Mouse (Mus musculus) neural tube, embryonic 14.5 days (tissue): ENCODE results near the gene Vmn1r210. TPM values are rescaled to one million over a fixed set of nuclear protein-coding genes. Genes with fewer than 3 reads are reported as not detected.
"Not testable (repeated sequence)": the region's sequence is repeated elsewhere in the genome, so short reads cannot be mapped to it uniquely, and the experiment has no call there.

Experiments used
- ATAC-seq: fragments of 200-750 bp; cut with Nextera tagmentation; 2 replicates; pipeline ENCODE4 v1.8.0; 2017; ENCODE audit warnings: low read depth, mild to moderate bottlenecking, moderate TSS enrichment, moderate library complexity
- H3K27ac ChIP-seq: fragments of 300-500 bp; sonication (generic); 2 replicates; pipeline ENCODE4 v1.5.1; 2014; ENCODE audit warnings: low read depth, mild to moderate bottlenecking, control low read depth, low read length, moderate library complexity, mixed read lengths
- H3K27me3 ChIP-seq: fragments of 300-500 bp; sonication (generic); 2 replicates; pipeline ENCODE4 v1.6.1; 2014; ENCODE audit warnings: low read length; ENCODE audit not compliant: control insufficient read depth, insufficient read depth
- H3K36me3 ChIP-seq: fragments of 300-500 bp; sonication (generic); 2 replicates; pipeline ENCODE4 v1.6.1; 2014; ENCODE audit warnings: low read length, mixed read lengths; ENCODE audit not compliant: control insufficient read depth, insufficient read depth
- H3K4me1 ChIP-seq: fragments of 300-500 bp; sonication (generic); 2 replicates; pipeline ENCODE4 v1.6.1; 2014; ENCODE audit warnings: low read length; ENCODE audit not compliant: control insufficient read depth, insufficient read depth
- H3K4me2 ChIP-seq: fragments of 300-500 bp; sonication (generic); 2 replicates; pipeline ENCODE4 v1.6.1; 2014; ENCODE audit warnings: mild to moderate bottlenecking, low read depth, low read length, control low read depth
- H3K4me3 ChIP-seq: fragments of 300-500 bp; sonication (generic); 2 replicates; pipeline ENCODE4 v1.5.1; 2014; ENCODE audit warnings: low read depth, low read length, control low read depth, mixed read lengths
- H3K9ac ChIP-seq: fragments of 300-500 bp; sonication (generic); replicated peaks from 2 replicates; pipeline ENCODE4 v1.6.1; 2014; ENCODE audit warnings: low read depth, mild to moderate bottlenecking, control low read depth, low read length, mixed read lengths
- H3K9me3 ChIP-seq: fragments of 300-500 bp; sonication (generic); 2 replicates; pipeline ENCODE4 v1.6.1; 2016; ENCODE audit warnings: low read length; ENCODE audit not compliant: control insufficient read depth
- WGBS: fragments of 180-500 bp; shearing (Covaris S2); extraction: QIAGEN DNeasy Blood & Tissue Kit; methylation state at CpG from one replicate; pipeline ENCODE4 v1.1.7; 2014; 5-methylcytosine and 5-hydroxymethylcytosine counted together
- polyA plus RNA-seq: library from polyadenylated mRNA; unstranded; fragments of >200 nt; fragmentation: Nextera tagmentation; extraction: Ambion mirVana; gene quantifications from 2 replicates; pipeline ENCODE4 v1.2.1, GENCODE M21; 2014

Gene Vmn1r210
- not detected in 2 replicates for polyA plus RNA-seq

GRCm38 (mm10) chr13:22831248-22831647 lies at the start of gene Vmn1r210:
Gene Vmn1r210, minus strand, starts transcription at chr13:22831348.
- no peak for ATAC-seq

GRCm38 (mm10) chr13:22879257-22879656 lies 48.1 kb upstream of the Vmn1r210 start:
- 97% methylated on average over 1 of the region's 1 CpGs for WGBS

More at GRCm38 (mm10) chr13:22831248-22831647, at the start of gene Vmn1r210:
- no peak within 1 kb of the TSS for H3K9ac ChIP-seq
- H3K4me2 ChIP-seq, result no peak within 1 kb of the TSS
- no peaks in the 10 kb centered on the region for H3K36me3 ChIP-seq
- no peak within 1 kb of the TSS for H3K27ac ChIP-seq
- H3K4me3 ChIP-seq, result no peak within 1 kb of the TSS
- WGBS, result 71% methylated on average over 4 of the region's 4 CpGs
- H3K9me3 ChIP-seq, result no peaks in the 10 kb centered on the region
- no peaks in the 10 kb centered on the region for H3K4me1 ChIP-seq
- H3K27me3 ChIP-seq, result no peaks in the 10 kb centered on the region

GRCm38 (mm10) chr13:22857461-22857860 lies 26.3 kb upstream of the Vmn1r210 start, which contains the start of gene Vmn1r211:
Gene Vmn1r211, minus strand, starts transcription at chr13:22857561.
- no peak within 1 kb of the TSS for H3K4me3 ChIP-seq
- H3K9ac ChIP-seq, result no peak within 1 kb of the TSS
- no peaks in the 10 kb centered on the region for H3K27me3 ChIP-seq
- H3K27ac ChIP-seq, result no peak within 1 kb of the TSS
- no peak for ATAC-seq
- H3K36me3 ChIP-seq, result no peaks in the 10 kb centered on the region
- 71% methylated on average over 1 of the region's 1 CpGs for WGBS
- no peaks in the 10 kb centered on the region for H3K4me1 ChIP-seq
- no peak within 1 kb of the TSS for H3K4me2 ChIP-seq
- no peaks in the 10 kb centered on the region for H3K9me3 ChIP-seq

More at GRCm38 (mm10) chr13:22879257-22879656, 48.1 kb upstream of the Vmn1r210 start:
- ATAC-seq, result no peak
- Histone ChIP-seq H3K4me2 (no peak overlapping the region), H3K27ac (no peak overlapping the region), H3K27me3 (no peaks in the 10 kb centered on the region), H3K9me3 (no peaks in the 10 kb centered on the region), H3K4me3 (no peak overlapping the region), H3K4me1 (no peaks in the 10 kb centered on the region), H3K9ac (no peak overlapping the region), H3K36me3 (no peaks in the 10 kb centered on the region)

GRCm38 (mm10) chr13:22854760-22855159 lies 23.6 kb upstream of the Vmn1r210 start:
- Histone ChIP-seq H3K27me3 (no peaks in the 10 kb centered on the region), H3K4me3 (no peak overlapping the region), H3K36me3 (no peaks in the 10 kb centered on the region), H3K4me1 (no peaks in the 10 kb centered on the region), H3K9ac (no peak overlapping the region), H3K9me3 (no peaks in the 10 kb centered on the region), H3K27ac (no peak overlapping the region), H3K4me2 (no peak overlapping the region)
- no peak for ATAC-seq
- WGBS, result 79% methylated on average over 4 of the region's 4 CpGs

GRCm38 (mm10) chr13:22846798-22847197 lies 15.7 kb upstream of the Vmn1r210 start:
- no peak for ATAC-seq
- Histone ChIP-seq H3K27ac (no peak overlapping the region), H3K9ac (no peak overlapping the region), H3K4me1 (no peaks in the 10 kb centered on the region), H3K9me3 (no peaks in the 10 kb centered on the region), H3K27me3 (no peaks in the 10 kb centered on the region), H3K4me3 (no peak overlapping the region), H3K4me2 (no peak overlapping the region), H3K36me3 (no peaks in the 10 kb centered on the region)
- 85% methylated on average over 1 of the region's 1 CpGs for WGBS

GRCm38 (mm10) chr13:22844304-22844703 lies 13.2 kb upstream of the Vmn1r210 start:
- H3K27me3 ChIP-seq, H3K36me3 ChIP-seq, H3K4me2 ChIP-seq, H3K4me3 ChIP-seq, H3K4me1 ChIP-seq, H3K9me3 ChIP-seq, H3K9ac ChIP-seq, H3K27ac ChIP-seq, ATAC-seq: not testable (repeated sequence)
- 48% methylated on average over 3 of the region's 3 CpGs for WGBS

- not testable (repeated sequence) for H3K4me2 ChIP-seq
These were observed 1.8 kb downstream of the Vmn1r210 start for GRCm38 (mm10) chr13:22829395-22829794.

GRCm38 (mm10) chr13:22821601-22822000 lies 9.5 kb downstream of the Vmn1r210 start:
- WGBS, result 93% methylated on average over 1 of the region's 1 CpGs
- not testable (repeated sequence) for H3K9ac ChIP-seq, H3K9me3 ChIP-seq, H3K27ac ChIP-seq, ATAC-seq, H3K27me3 ChIP-seq, H3K36me3 ChIP-seq, H3K4me3 ChIP-seq, H3K4me2 ChIP-seq, H3K4me1 ChIP-seq

More at GRCm38 (mm10) chr13:22829395-22829794, 1.8 kb downstream of the Vmn1r210 start:
- H3K27ac ChIP-seq, H3K36me3 ChIP-seq, H3K27me3 ChIP-seq, H3K4me1 ChIP-seq, H3K4me3 ChIP-seq, H3K9me3 ChIP-seq, ATAC-seq, H3K9ac ChIP-seq: not testable (repeated sequence)
- 35% methylated on average over 7 of the region's 7 CpGs for WGBS

- not testable (repeated sequence) for H3K4me2 ChIP-seq, ATAC-seq, H3K9ac ChIP-seq, H3K36me3 ChIP-seq, H3K4me3 ChIP-seq, H3K27ac ChIP-seq, H3K9me3 ChIP-seq, H3K4me1 ChIP-seq, H3K27me3 ChIP-seq
These were observed 21.6 kb downstream of the Vmn1r210 start, which contains the start of gene Vmn1r209 for GRCm38 (mm10) chr13:22809582-22809981. Gene Vmn1r209, minus strand, starts transcription at chr13:22809682.
